Mouse (Mus musculus) G1E (cell line): ENCODE data around the gene Patj.

ENCODE experiments used
- CTCF ChIP-seq: IDR thresholded peaks from 2 replicates; pipeline ENCODE4 v1.5.1; 2012; ENCODE audit warnings: low read depth, low read length, inconsistent platforms, mixed read lengths
- GATA1 ChIP-seq: IDR thresholded peaks from 2 replicates; pipeline ENCODE4 v1.6.1; 2012; ENCODE audit warnings: borderline replicate concordance, low read length, inconsistent platforms, mixed read lengths
- GATA2 ChIP-seq: IDR thresholded peaks from 2 replicates; pipeline ENCODE4 v1.6.1; 2012; ENCODE audit warnings: low read depth, low read length, inconsistent platforms, borderline replicate concordance
- POLR2AphosphoS5 ChIP-seq: IDR thresholded peaks from 2 replicates; pipeline ENCODE4 v1.6.1; 2012; ENCODE audit warnings: low read depth, low read length, inconsistent platforms; ENCODE audit not compliant: insufficient replicate concordance
- TAL1 ChIP-seq: conservative IDR thresholded peaks from 2 replicates; pipeline ENCODE4 v1.6.1; 2012; ENCODE audit warnings: low read depth, low read length, inconsistent platforms, mixed read lengths

- TF ChIP-seq CTCF: no peak
- TF ChIP-seq GATA1: no peak
- no peak for TF ChIP-seq GATA2
- no peak for TF ChIP-seq TAL1
- TF ChIP-seq POLR2AphosphoS5: no peak
Measured at GRCm38 (mm10) chr4:98535446-98535845, 139.9 kb downstream of the Patj start.
